Mouse (Mus musculus): ENCODE data around the gene Tymp.

The Tymp gene

DNA sequence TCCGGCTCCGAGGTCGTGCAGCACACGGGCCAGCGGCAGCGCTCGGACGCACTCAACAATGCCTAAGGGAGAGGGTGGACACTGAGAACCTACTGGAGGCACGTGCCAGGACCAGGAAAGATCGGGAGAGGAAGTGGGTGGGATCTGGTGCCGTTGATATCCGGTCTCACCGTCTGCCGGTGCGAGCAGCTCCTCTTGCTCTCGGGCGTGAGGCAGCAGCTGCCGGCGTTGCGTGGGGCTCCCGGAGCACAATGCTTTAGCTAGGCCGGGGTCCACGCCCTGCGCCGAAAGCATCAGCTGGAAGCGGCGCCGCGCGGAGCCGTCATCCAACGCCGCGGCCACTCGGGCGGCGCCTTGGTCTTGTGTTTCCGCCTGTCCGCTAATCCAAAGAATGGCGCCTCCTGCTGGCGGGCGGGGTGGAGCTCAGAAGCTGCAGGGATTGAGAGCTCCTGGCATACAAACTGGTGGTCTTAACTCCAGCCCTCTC, 3.0 kb downstream of the Tymp start, which contains the start of gene Sco2:
TSS of gene Sco2 (minus strand) at position 85 of the 487 bp plus-strand sequence.
- peak; percentile 95 for DNase-seq (ENCODE audit: low spot score)

GRCm38 (mm10) chr15:89373027-89373761, 3.6 kb downstream of the Tymp start:
- DNase-seq (ENCODE audit: low spot score), result peak; percentile 85

DNA sequence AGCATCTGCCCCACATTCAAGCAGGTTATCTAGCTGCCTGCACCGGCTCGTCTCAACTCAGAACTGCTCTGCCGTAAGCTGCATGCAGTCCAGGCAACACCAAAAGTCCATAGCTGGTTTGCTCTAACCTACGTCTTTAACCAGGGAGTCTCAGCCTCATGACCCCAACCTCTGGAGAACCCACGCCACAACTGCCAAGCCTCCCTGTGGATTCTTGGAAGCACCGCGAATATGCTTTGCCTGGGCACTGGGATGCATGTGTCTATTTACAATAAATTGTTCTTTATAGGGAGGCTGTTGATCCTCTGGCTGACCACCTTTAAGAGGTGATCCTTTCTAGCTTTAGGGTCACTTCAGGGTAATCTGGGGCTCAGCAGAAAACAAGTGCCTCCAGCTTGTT, 4.3 kb downstream of the Tymp start:
- DNase-seq (ENCODE audit: low spot score), result no peak

GRCm38 (mm10) chr15:89372068-89372467, 4.8 kb downstream of the Tymp start:
- no peak for DNase-seq (ENCODE audit: low spot score)

DNA sequence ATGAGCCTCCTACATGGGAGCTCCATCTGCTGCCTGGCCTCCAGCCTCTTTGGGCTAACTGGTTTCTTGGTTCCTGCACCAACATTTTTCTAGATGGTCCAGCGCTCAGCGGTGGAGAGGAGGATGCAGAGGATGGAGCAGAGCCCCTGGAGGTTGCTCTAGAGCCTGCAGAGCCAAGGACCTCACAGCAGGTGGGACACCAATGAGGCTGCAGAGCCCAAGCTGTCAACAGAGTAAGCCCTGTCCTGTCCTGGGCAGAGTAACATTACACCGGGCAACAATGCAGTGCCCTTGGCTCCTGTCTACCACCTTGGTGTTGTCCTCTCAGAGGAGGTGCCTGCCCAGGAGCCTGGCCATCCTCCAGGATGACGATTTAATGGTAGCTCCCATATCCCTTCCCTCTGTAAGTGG, 11.7 kb downstream of the Tymp start:
- no peak for DNase-seq (ENCODE audit: low spot score)

DNA sequence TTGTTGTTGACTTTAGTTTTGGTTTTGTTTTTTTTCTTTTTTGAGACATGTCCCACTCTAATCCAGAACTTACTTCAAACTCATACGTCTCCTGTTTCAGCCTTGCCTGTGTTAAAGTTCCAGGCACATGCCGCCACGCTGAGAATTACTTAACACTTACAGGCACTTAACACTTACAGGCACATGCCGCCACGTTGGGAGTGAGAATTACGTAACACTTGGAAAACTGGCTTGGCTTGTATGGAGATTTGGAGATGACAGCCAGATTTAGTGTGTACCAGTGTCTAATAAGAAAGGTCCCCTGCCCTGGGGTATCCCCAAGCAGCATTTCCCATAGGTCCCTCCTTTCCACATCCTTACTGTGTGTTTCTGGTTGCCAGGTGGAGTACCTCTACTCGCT, 13.8 kb downstream of the Tymp start:
- no peak for DNase-seq (ENCODE audit: low spot score)

GRCm38 (mm10) chr15:89358784-89359183, 18.1 kb downstream of the Tymp start:
- DNase-seq (ENCODE audit: low spot score), result no peak

DNA sequence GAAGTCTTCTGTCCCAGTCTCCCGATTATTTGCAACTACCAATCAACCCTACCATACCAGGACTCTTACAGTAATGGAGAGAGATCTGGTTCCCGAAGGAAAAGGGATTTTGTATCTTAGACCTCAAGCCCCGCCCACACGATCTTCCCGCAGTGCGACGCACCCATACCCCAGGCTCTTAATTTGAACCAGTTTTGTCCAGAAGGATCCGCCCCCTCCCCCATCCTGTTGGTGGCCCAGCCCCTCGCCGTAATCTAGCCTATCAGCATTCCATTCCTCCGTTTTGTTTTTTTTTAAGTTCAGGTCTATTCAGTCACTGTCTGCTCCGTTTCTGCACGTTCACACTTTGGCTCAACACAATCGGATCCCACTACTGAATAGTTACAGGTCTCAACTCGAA, 20.5 kb downstream of the Tymp start:
- peak; percentile 99 for DNase-seq (ENCODE audit: low spot score)

DNA sequence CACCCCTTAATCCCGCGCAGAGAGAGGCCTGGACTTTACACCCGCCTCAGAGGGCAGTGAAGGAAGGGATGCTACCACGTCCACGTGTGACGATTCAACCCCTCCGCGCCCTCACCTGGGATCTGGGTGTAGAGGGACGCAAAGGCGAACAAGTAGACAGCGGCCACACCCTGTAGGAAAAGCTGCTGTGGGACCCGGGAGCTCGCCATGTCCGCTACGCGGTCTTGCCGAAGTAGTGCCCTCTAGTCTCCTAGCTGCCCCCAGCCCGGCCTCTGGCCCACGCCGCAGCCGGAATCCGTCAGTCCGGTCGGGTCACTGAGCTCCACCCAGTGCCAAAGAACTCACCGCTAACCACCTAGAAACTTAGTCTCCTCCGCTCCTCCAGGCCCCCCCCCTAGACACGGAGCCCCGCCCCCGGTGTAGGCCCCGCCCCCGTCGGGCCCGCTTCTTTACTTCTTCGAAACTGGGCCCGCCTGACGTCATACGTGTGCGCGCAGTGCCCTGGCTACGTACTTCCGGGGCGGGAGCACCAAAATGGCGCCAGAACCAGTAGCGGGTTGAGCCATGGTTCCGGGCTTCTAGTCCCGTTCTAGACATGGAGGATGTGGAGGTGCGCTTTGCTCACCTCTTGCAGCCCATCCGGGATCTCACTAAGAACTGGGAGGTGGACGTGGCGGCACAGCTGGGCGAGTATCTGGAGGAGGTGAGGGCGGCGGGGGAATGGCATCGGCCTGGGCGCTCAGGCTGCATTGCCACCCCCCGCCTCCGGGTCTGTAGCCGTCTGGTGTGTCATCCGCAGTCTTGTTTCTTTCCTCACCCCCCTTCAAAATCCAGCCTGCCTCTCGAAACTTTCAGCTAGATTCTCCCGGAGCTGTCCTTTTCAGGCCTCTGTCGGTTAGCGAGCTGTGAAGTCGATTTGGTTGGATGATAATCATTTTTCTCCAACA, 21.3 kb downstream of the Tymp start, which contains the start of the genes Lmf2 and Ncaph2:
TSS of gene Lmf2 (minus strand) at position 419 of the 947 bp plus-strand sequence.
TSS of gene Ncaph2 (plus strand) at position 479 of the 947 bp plus-strand sequence.
- DNase-seq (ENCODE audit: low spot score), result peak; percentile 98

- no peak for DNase-seq (ENCODE audit: low spot score)
Observed at GRCm38 (mm10) chr15:89354455-89354854, 22.4 kb downstream of the Tymp start.

DNA sequence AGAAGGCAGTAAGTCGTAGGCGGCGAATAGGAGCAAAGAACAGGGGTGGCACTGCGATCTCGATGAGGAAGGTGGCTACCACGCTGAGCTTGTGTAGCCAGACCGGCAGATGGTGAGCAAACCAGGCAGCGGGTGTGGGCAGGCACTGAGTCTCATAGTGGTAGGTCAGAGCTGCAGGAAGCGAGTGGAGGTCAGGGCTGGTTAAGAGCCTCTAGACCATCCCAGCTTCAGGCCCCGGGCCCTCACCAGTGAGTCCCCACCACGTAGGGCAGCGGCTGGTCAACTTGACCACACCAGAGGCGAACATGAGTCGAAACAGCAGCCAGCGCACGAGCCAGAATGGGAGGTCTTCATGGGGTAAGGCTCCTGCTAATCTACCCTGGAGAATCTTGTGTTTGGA, 23.0 kb downstream of the Tymp start:
- DNase-seq (ENCODE audit: low spot score), result no peak

- DNase-seq (ENCODE audit: low spot score), result no peak
Observed at GRCm38 (mm10) chr15:89352795-89353194, 24.0 kb downstream of the Tymp start.

DNA sequence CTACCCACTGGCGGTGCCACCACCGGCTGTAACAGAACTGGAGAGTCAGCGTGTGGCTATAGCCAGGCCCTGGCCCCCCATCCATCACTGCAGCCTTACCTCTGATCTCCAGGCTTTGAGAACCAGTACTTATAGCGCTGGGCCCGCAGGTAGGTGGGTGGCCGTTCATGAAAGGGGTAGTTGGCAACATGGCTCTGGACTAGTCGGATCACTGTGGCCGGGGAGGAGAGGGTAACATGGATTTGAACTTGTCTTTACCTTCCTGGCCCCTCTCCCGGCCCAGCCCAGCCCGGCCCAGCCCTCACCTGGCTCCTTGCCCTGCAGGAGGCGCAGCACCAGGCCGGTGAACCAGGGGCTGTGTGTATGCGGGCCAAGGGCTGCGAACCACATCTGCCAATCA, 24.8 kb downstream of the Tymp start:
- DNase-seq (ENCODE audit: low spot score), result no peak

DNA sequence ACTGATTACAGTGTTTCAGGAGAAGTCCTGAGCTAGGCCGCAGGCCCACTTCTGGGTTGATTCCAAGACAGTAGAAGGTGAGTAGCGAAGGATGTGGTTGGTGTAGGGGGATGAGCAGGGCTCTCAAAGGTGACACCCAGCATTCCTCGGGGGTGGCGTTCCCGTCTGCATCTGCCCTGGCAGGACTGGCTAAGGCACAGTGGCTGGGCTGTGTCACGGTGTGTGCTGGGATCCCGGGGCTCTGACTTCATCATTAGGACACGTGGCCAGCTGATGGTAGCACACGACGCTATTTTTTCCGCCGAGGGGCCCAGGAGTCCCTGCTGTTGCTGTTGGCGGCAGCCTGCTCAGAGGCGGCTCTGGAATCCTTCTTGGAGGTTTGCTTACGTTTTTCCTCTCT, 25.5 kb downstream of the Tymp start:
- no peak for DNase-seq (ENCODE audit: low spot score)

DNA sequence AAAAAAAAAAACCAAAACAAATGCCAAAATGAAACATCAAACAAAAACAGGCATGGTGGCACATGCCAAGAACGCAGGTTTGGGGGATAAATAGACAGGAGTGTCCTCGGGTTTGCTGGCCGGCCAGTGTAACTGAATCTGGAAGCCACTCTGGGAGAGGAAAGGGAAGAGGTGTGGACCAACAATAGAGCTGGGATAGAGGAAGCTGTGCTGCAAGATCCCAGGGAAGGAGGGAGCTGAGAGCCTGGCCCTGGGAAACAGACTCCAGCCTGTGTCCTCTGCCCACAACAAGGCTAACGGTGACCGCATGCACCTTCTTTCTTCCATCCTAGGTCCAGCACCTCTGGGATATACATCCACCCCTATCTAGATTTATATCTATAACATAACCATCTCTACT, 26.4 kb downstream of the Tymp start:
- no peak for DNase-seq (ENCODE audit: low spot score)

- no peak for DNase-seq (ENCODE audit: low spot score)
Observed at GRCm38 (mm10) chr15:89343325-89343724, 33.5 kb downstream of the Tymp start.

GRCm38 (mm10) chr15:89341678-89342077, 35.2 kb downstream of the Tymp start:
- no peak for DNase-seq (ENCODE audit: low spot score)

DNA sequence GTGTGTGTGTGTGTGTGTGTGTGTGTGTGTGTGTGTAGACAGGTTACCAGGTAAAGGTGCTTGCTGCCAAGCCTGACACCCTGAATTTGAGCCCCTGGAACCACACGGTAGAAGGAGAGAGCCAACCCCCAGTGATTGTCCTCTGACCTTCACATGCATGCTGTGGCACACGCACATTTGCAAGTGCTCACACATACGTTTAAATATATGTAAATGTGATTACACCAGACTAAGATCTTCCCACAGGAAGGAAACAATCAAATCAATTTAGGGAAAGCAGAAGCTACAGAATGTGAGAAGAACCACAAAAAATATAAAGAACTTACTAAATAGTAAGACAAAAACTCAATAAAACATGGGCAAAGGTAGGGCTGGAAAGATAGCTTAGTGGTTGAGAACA, 36.7 kb downstream of the Tymp start:
- DNase-seq (ENCODE audit: low spot score), result no peak

- no peak for DNase-seq (ENCODE audit: low spot score)
Observed at GRCm38 (mm10) chr15:89339696-89340095, 37.1 kb downstream of the Tymp start.

GRCm38 (mm10) chr15:89336422-89336821, 40.4 kb downstream of the Tymp start:
- no peak for DNase-seq (ENCODE audit: low spot score)

DNA sequence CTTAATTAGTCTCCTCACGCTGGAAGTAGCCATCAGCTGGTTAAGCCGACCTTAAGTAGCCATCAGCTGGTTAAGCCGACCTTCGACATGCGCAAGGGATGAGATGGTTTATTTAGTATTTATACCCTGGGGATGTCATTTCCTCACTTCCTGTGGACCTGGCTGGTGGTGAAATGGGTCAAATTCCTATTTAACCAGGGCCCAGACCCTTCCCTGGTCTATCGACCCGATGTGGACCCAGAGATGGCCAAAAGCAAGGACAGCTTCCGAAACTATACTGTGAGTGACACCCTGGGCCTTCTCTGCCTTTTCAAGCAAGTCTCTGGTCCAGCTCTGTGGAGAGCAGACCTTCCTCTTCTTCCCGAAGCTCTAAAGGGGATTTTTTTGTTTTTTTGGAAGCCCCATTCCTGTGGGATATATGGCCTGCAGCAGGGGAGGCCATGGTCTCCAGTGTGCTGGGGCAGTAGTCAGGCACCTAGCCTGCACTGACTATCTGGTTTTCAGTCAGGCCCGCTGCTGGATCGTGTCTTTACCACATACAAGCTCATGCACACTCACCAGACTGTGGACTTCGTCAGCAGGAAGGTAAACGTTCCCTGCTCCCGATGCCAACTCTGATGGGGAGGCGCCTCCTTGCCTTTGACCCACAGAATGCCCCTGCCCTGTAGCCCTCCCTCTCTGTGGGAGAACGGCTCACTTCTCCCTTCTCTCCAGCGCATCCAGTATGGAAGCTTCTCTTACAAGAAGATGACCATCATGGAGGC, 41.9 kb downstream of the Tymp start:
- DNase-seq (ENCODE audit: low spot score), result no peak

- DNase-seq (ENCODE audit: low spot score), result no peak
Observed at GRCm38 (mm10) chr15:89334271-89334670, 42.6 kb downstream of the Tymp start, which contains the start of gene Miox. TSS of gene Miox (plus strand) at chr15:89334398.
